Mouse (Mus musculus): ENCODE data around the gene Fig4. TPM values are rescaled to one million over a fixed set of nuclear protein-coding genes. Genes with fewer than 3 reads are reported as not detected.

The Fig4 gene
- polyA plus RNA-seq, 1 experiment from 2014 or later: 14.9 TPM

DNA sequence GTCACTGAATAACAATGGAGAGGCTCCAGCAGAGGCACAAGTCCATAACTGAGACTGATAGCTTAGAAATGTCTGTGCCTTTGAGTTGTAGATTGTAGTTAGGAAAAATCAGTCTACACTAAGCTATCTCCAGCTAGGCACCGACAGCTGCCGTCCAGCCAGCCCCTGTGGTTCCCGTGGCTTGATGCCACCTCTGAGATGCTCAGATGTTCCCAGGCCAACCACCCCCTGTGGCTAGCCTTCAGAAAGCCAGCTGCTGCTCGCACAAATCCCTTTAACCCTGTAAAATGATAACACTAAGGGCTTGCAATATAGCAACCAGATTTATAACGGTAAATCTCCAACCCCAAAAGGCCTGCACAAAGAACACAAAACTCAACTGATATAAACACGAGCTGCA, 22.9 kb downstream of the Fig4 start:
- no peaks in the 10 kb centered on the region for H3K4me1 ChIP-seq (ENCODE audit: control insufficient read depth, insufficient read depth, low read length)
- no peak overlapping the region for H3K27ac ChIP-seq (ENCODE audit: low read length)
- WGBS: 61% methylated on average over 6 of the region's 6 CpGs
- ATAC-seq (ENCODE audit: insufficient read depth, low FRiP score): no peak
- H3K4me3 ChIP-seq (replicated peaks; ENCODE audit: low read length): no peak overlapping the region
- no peaks in the 10 kb centered on the region for H3K9me3 ChIP-seq (replicated peaks; ENCODE audit: control insufficient read depth, low read length)
- no peak overlapping the region for H3K9ac ChIP-seq (ENCODE audit: low read length)
- H3K36me3 ChIP-seq (ENCODE audit: control insufficient read depth, insufficient read depth, low read length): no peaks in the 10 kb centered on the region
- no peaks in the 10 kb centered on the region for H3K27me3 ChIP-seq (ENCODE audit: control insufficient read depth, insufficient read depth, low read length)
- H3K4me2 ChIP-seq (ENCODE audit: low read depth, low read length): no peak overlapping the region

GRCm38 (mm10) chr10:41278808-41279207, 24.3 kb downstream of the Fig4 start:
- H3K27ac ChIP-seq (ENCODE audit: low read length): peak overlapping the region; percentile 46; the same call in 1 of the 2 replicates
- 78% methylated on average over 1 of the region's 1 CpGs for WGBS
- H3K4me1 ChIP-seq (ENCODE audit: control insufficient read depth, insufficient read depth, low read length): no peaks in the 10 kb centered on the region
- H3K36me3 ChIP-seq (ENCODE audit: control insufficient read depth, insufficient read depth, low read length): no peaks in the 10 kb centered on the region
- H3K9me3 ChIP-seq (replicated peaks; ENCODE audit: control insufficient read depth, low read length): no peaks in the 10 kb centered on the region
- no peaks in the 10 kb centered on the region for H3K27me3 ChIP-seq (ENCODE audit: control insufficient read depth, insufficient read depth, low read length)
- H3K4me3 ChIP-seq (replicated peaks; ENCODE audit: low read length): no peak overlapping the region
- H3K4me2 ChIP-seq (ENCODE audit: low read depth, low read length): no peak overlapping the region
- ATAC-seq (ENCODE audit: insufficient read depth, low FRiP score): peak; percentile 53; the same call in 1 of the 2 replicates
- no peak overlapping the region for H3K9ac ChIP-seq (ENCODE audit: low read length)

DNA sequence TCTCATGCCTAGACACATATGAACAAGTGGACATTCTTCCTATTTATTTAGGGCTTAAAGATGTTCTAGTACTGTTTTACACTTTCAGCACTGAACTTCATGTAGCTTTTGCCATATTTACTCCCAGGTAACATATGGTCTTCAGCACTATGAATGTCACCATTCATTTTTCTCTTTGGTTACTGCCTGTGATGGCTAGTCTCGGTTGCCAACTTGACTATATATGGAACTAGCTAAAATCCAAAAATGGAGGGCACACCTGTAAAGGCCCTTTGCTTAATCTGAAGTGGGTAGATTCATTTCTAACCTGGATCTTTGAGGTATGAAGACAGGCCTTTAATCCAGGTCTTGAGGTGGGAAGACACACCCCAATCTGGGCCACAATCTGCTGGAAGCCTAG, 28.2 kb downstream of the Fig4 start:
- WGBS: 90% methylated on average over 1 of the region's 1 CpGs
- no peak for ATAC-seq (ENCODE audit: insufficient read depth, low FRiP score)
- no peak overlapping the region for H3K4me2 ChIP-seq (ENCODE audit: low read depth, low read length)

GRCm38 (mm10) chr10:41271860-41272259, 31.2 kb downstream of the Fig4 start:
- no peaks in the 10 kb centered on the region for H3K36me3 ChIP-seq (ENCODE audit: control insufficient read depth, insufficient read depth, low read length)
- ATAC-seq (ENCODE audit: insufficient read depth, low FRiP score): no peak
- H3K27me3 ChIP-seq (ENCODE audit: control insufficient read depth, insufficient read depth, low read length): no peaks in the 10 kb centered on the region
- no peaks in the 10 kb centered on the region for H3K9me3 ChIP-seq (replicated peaks; ENCODE audit: control insufficient read depth, low read length)
- no peak overlapping the region for H3K27ac ChIP-seq (ENCODE audit: low read length)
- no peak overlapping the region for H3K4me3 ChIP-seq (replicated peaks; ENCODE audit: low read length)
- 50% methylated on average over 7 of the region's 7 CpGs for WGBS
- no peak overlapping the region for H3K4me2 ChIP-seq (ENCODE audit: low read depth, low read length)
- no peak overlapping the region for H3K9ac ChIP-seq (ENCODE audit: low read length)
- no peaks in the 10 kb centered on the region for H3K4me1 ChIP-seq (ENCODE audit: control insufficient read depth, insufficient read depth, low read length)

More for the DNA sequence above, 28.2 kb downstream of the Fig4 start:
- Histone ChIP-seq H3K36me3 (ENCODE audit: control insufficient read depth, insufficient read depth, low read length) (no peaks in the 10 kb centered on the region), H3K4me1 (ENCODE audit: control insufficient read depth, insufficient read depth, low read length) (no peaks in the 10 kb centered on the region), H3K4me3 (replicated peaks; ENCODE audit: low read length) (no peak overlapping the region), H3K9ac (ENCODE audit: low read length) (no peak overlapping the region), H3K9me3 (replicated peaks; ENCODE audit: control insufficient read depth, low read length) (no peaks in the 10 kb centered on the region), H3K27ac (ENCODE audit: low read length) (no peak overlapping the region), H3K27me3 (ENCODE audit: control insufficient read depth, insufficient read depth, low read length) (no peaks in the 10 kb centered on the region)

- no peak overlapping the region for H3K4me3 ChIP-seq (replicated peaks; ENCODE audit: low read length)
- no peaks in the 10 kb centered on the region for H3K27me3 ChIP-seq (ENCODE audit: control insufficient read depth, insufficient read depth, low read length)
- ATAC-seq (ENCODE audit: insufficient read depth, low FRiP score): no peak
- no peak overlapping the region for H3K9ac ChIP-seq (ENCODE audit: low read length)
- no peak overlapping the region for H3K27ac ChIP-seq (ENCODE audit: low read length)
- no peaks in the 10 kb centered on the region for H3K4me1 ChIP-seq (ENCODE audit: control insufficient read depth, insufficient read depth, low read length)
- H3K4me2 ChIP-seq (ENCODE audit: low read depth, low read length): no peak overlapping the region
- H3K36me3 ChIP-seq (ENCODE audit: control insufficient read depth, insufficient read depth, low read length): no peaks in the 10 kb centered on the region
- no peaks in the 10 kb centered on the region for H3K9me3 ChIP-seq (replicated peaks; ENCODE audit: control insufficient read depth, low read length)
These were observed 41.2 kb downstream of the Fig4 start for GRCm38 (mm10) chr10:41261889-41262288.

DNA sequence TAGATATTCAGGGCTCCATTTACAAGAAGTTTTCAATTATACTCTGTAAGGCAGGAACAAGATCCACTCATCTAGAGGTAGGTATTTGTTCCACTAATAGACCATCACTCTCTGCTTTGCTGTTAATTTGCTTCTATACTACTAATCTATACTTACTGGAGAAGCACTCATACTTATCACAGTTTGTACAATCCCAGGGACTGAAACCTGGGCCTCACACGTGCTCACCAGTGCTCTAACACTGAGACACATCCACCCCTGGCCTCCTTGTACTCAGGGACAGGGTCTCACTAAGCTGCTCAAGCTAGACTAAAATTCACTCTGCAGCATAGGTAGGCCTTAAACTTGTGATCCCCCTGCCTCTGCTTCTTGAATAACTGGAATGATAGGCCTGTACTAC, 41.8 kb downstream of the Fig4 start:
- Histone ChIP-seq H3K4me1 (ENCODE audit: control insufficient read depth, insufficient read depth, low read length) (no peaks in the 10 kb centered on the region), H3K36me3 (ENCODE audit: control insufficient read depth, insufficient read depth, low read length) (no peaks in the 10 kb centered on the region), H3K27ac (ENCODE audit: low read length) (no peak overlapping the region), H3K4me2 (ENCODE audit: low read depth, low read length) (no peak overlapping the region), H3K9me3 (replicated peaks; ENCODE audit: control insufficient read depth, low read length) (no peaks in the 10 kb centered on the region), H3K9ac (ENCODE audit: low read length) (no peak overlapping the region), H3K27me3 (ENCODE audit: control insufficient read depth, insufficient read depth, low read length) (no peaks in the 10 kb centered on the region), H3K4me3 (replicated peaks; ENCODE audit: low read length) (no peak overlapping the region)
- no peak for ATAC-seq (ENCODE audit: insufficient read depth, low FRiP score)
- 50% methylated on average over 1 of the region's 1 CpGs for WGBS

DNA sequence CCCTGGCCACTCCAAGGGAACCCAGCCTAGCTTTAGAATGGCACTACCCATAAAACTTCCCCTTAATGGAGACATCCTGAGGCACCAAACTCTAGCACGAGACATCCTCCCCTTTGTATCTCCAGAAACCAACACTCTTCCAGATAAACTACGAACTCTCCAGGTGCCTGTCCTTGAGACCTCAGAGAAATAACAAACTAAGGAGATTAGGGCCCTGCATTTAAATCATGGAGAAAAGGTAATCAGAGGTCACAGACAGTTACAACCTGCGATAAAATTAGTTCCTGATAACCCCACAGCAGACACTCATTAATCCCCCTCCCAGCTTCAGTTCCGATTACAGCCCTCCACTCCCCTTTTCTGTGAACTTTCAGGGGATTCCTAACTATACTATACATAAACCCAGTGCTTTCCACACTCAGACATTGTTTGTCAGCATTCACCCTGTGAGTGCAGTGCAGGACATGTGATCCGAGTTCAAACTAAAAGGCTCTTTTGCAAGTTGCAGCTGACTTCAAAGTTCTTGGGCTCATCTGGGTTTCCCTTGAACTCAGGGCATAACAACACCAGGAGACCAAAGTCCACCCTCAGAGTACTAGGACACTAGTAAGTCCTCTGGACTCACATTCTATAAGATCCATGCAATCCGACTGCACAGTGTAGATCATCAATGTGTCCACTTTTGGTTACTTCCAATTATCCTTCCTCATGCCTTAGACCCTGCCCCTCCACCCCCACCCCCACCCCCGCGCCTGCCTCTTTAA, 42.6 kb downstream of the Fig4 start:
- no peak for ATAC-seq (ENCODE audit: insufficient read depth, low FRiP score)
- Histone ChIP-seq H3K9me3 (replicated peaks; ENCODE audit: control insufficient read depth, low read length) (no peaks in the 10 kb centered on the region), H3K4me2 (ENCODE audit: low read depth, low read length) (no peak overlapping the region), H3K27me3 (ENCODE audit: control insufficient read depth, insufficient read depth, low read length) (no peaks in the 10 kb centered on the region), H3K27ac (ENCODE audit: low read length) (no peak overlapping the region), H3K4me1 (ENCODE audit: control insufficient read depth, insufficient read depth, low read length) (no peaks in the 10 kb centered on the region), H3K9ac (ENCODE audit: low read length) (no peak overlapping the region), H3K36me3 (ENCODE audit: control insufficient read depth, insufficient read depth, low read length) (no peaks in the 10 kb centered on the region), H3K4me3 (replicated peaks; ENCODE audit: low read length) (no peak overlapping the region)
- WGBS: 46% methylated on average over 8 of the region's 8 CpGs

- ATAC-seq (ENCODE audit: insufficient read depth, low FRiP score): no peak
- no peaks in the 10 kb centered on the region for H3K27me3 ChIP-seq (ENCODE audit: control insufficient read depth, insufficient read depth, low read length)
- H3K9ac ChIP-seq (ENCODE audit: low read length): no peak overlapping the region
- H3K4me2 ChIP-seq (ENCODE audit: low read depth, low read length): no peak overlapping the region
- no peak overlapping the region for H3K4me3 ChIP-seq (replicated peaks; ENCODE audit: low read length)
- WGBS: 45% methylated on average over 5 of the region's 5 CpGs
- H3K27ac ChIP-seq (ENCODE audit: low read length): no peak overlapping the region
- H3K4me1 ChIP-seq (ENCODE audit: control insufficient read depth, insufficient read depth, low read length): no peaks in the 10 kb centered on the region
- no peaks in the 10 kb centered on the region for H3K36me3 ChIP-seq (ENCODE audit: control insufficient read depth, insufficient read depth, low read length)
- no peaks in the 10 kb centered on the region for H3K9me3 ChIP-seq (replicated peaks; ENCODE audit: control insufficient read depth, low read length)
These were observed 52.4 kb downstream of the Fig4 start for GRCm38 (mm10) chr10:41250749-41251065.

GRCm38 (mm10) chr10:41250045-41250748, 52.9 kb downstream of the Fig4 start:
- no peak overlapping the region for H3K4me2 ChIP-seq (ENCODE audit: low read depth, low read length)
- H3K27me3 ChIP-seq (ENCODE audit: control insufficient read depth, insufficient read depth, low read length): no peaks in the 10 kb centered on the region
- H3K9me3 ChIP-seq (replicated peaks; ENCODE audit: control insufficient read depth, low read length): no peaks in the 10 kb centered on the region
- H3K4me3 ChIP-seq (replicated peaks; ENCODE audit: low read length): no peak overlapping the region
- WGBS: 58% methylated on average over 8 of the region's 8 CpGs
- H3K9ac ChIP-seq (ENCODE audit: low read length): no peak overlapping the region
- no peaks in the 10 kb centered on the region for H3K36me3 ChIP-seq (ENCODE audit: control insufficient read depth, insufficient read depth, low read length)
- H3K4me1 ChIP-seq (ENCODE audit: control insufficient read depth, insufficient read depth, low read length): no peaks in the 10 kb centered on the region
- no peak for ATAC-seq (ENCODE audit: insufficient read depth, low FRiP score)
- no peak overlapping the region for H3K27ac ChIP-seq (ENCODE audit: low read length)
